Mouse (Mus musculus): ENCODE measurements at regions not wholly inside any gene's neighbourhood (a gene's known extent, or its start where the extent isn't known, plus 50 kb on each side); places are given as distances from the start of the nearest gene placed in this dataset.
"Not testable (repeated sequence)": the region's sequence is repeated elsewhere in the genome, so short reads cannot be mapped to it uniquely, and the experiment has no call there.

DNA sequence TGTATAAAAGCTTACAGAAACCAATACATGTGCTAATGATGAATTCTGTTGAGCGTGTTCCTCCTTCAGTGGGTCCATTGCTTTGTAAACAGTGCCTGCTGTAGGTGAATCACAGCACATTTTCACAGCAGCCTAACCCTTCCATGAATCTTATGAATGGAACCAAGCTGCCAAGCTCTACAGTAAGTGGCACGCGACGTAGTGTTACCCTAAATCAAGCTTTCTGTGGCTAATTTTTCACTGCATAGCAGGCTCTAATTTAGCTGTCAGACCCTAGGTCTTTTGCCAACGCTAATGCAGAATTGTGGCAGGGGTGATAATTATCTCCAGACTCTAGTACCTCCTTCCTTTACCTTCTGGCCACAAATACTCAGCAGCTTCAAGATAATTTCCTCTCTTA lies 339.0 kb upstream of the Ercc4 start:
- ChIA-PET CTCF (no interaction called here), POLR2A (no interaction called here)

DNA sequence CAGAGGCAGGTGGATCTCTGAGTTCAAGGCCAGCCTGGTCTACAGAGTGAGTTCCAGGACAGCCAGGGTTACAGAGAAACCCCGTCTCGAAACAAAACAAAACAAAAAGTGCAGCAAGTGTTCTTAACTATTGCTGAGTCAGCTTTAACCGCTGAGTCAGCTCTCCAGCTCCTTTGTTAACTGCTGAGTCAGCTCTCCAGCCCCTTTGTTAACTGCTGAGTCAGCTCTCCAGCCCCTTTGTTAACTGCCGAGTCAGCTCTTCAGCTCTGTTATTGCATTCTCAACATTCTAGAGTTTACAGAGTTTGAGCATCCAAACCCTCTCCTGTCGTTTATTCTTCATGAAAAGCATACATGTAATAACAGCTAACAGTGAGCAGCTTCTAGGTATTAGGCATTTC lies 336.9 kb upstream of the Ercc4 start:
- POLR2A ChIA-PET, result interaction anchor here in 1 of 4 experiments (0.6 kb wide), 1 partner anchor 284 kb away, joined by 6 read pairs; no protein-coding TSS in a partner anchor
- CTCF ChIA-PET, result no interaction called here

DNA sequence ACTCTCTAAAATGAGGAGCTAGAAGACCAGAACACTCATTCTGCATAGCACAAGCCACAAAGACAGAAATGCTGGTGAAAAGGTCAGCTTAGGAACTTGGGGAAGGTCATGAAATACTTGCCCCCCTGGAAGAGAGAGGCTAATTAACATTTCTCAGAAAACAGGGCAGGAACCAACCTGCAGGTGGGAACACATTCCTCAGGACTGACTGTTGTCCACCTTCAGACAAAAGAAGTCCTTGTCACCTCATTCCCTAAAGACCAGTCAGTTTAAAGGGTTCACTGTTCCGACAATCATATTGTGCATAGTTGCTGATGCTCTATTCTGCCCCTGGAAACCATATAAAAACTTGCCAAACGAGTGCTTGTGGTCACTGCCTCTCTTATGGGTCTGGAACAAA lies 333.6 kb upstream of the Ercc4 start:
- CTCF ChIA-PET, result no interaction called here
- POLR2A ChIA-PET, result interaction anchor here in 1 of 4 experiments (0.5 kb wide), 1 partner anchor 342 kb away, joined by 3 read pairs; no protein-coding TSS in a partner anchor

DNA sequence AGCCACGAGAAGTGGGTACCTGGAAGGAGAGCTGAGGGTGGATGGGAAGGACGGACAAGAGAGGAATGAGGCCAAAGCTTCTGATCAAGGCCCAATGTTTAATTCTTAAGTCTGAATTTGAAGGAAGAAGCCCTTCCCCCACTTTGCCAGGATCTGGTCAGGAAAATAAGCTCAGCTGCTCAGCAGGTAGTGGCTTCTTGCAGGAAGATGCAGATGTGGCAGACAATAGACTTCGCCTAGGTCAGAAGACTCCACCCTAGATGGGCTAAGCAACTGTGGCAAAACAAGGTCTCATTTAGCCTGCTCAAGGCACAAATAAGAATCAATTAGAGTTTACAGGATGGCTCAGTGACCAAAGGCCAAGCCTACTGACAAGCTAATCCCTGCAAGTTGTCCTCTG lies 330.4 kb upstream of the Ercc4 start:
- ChIA-PET CTCF (no interaction called here), POLR2A (interaction anchor here in 1 of 4 experiments (0.6 to 2.0 kb wide), 2 partner anchors 10 to 341 kb away, joined by 5 read pairs; no protein-coding TSS in a partner anchor)

DNA sequence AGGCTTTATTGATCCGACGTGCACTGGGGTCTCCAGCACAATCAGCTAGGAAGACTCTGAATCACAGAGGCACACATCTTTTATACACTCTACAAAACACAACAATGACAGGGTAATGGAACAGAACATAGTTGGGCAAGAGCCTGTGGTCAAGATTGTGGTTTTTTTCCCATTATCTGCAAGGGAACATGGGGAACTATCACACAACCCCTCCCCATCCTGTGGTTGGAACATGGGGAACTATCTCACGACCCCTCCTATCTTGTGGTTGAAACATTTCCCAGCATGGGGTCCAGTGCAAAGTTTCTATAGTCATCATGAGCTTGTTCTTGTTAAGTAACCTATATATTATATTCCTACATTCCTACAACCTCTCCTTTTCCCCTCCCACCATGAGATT lies 328.8 kb upstream of the Ercc4 start:
- ChIA-PET CTCF (no interaction called here), POLR2A (no interaction called here)

DNA sequence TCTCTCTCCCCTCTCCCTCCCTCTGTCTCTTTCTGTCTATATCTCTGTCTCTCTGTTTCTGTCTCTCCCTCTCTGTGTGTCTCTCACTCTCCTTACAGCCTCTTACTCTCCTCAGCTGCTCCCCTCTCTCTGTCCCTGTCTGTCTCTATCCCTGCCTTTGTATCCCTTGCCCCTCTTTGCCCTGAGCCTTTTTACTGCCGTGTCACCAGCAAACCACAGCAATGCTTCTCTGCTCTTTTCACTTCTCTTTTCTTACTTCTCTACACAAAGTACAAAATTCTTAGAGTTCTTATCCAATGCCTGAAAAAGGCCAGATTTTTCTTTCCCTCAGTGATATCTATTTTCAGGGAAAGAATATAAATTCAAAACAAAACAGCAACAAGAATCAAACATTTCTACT lies 323.7 kb upstream of the Ercc4 start:
- ChIA-PET CTCF (no interaction called here), POLR2A (no interaction called here)

DNA sequence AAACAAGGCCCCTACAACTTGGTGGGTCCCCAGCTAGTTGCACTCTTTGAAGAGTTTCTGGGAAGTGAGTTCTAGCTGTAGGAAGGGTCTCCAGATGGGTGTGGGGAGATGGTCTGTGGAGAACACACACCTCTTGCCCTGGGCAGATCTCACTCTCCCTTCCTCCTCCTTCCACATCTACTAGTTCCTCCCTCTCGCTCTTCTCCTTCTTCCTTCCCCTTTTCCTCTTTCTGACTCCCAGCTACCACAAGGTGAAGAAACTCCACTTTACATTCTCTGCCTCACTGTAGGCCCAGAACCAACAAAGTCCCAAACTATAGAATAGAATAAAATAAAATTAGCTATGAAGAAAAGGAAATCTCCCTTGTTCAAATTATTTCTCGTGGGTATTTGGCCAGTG lies 311.0 kb upstream of the Ercc4 start:
- ChIA-PET POLR2A (no interaction called here), CTCF (no interaction called here)

DNA sequence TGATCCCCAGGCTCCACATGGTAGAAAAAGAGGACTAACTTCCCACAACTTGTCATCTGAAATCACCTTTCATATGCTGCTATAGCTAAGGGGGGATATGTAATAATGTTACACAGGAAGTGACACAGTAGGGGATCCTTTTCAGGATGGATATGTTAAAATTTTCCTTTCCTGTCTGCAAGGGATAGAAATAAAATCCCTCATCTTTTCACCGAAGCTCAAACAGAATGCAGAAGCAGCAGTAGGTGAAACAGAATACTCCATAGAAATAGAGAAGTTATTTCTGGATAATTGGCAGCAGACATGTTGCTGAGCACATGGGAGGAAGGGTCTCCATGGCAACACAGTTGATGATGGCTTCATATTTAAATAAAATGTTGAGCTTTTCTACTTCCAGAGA lies 309.3 kb upstream of the Ercc4 start:
- CTCF ChIA-PET, result interaction anchor here in 2 of 4 experiments (0.6 to 1.3 kb wide), 3 partner anchors 17 to 143 kb away, joined by 3 to 6 read pairs (median 4); no protein-coding TSS in a partner anchor
- POLR2A ChIA-PET, result no interaction called here

DNA sequence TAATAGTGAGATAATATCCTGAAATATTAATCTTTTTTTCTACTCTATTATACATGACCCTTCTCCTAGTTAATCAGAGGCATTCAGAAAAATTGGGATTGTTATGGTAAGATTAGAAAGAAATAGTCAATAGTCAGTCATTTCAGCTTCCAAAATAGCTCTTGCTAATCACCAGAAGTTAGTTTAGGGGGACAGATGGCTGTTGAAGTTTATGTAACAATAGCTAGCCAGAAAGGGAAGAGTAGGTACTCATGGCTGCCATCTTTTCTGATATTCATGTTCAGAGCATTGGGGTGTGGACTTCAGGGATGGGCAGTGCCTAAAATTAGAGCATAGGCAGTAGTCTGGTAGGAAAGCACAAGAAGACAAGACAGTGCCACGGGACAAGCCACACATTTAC lies 306.8 kb upstream of the Ercc4 start:
- ChIA-PET CTCF (no interaction called here), POLR2A (interaction anchor here in 1 of 4 experiments (0.6 kb wide), 1 partner anchor 131 kb away, joined by 3 read pairs; no protein-coding TSS in a partner anchor)

DNA sequence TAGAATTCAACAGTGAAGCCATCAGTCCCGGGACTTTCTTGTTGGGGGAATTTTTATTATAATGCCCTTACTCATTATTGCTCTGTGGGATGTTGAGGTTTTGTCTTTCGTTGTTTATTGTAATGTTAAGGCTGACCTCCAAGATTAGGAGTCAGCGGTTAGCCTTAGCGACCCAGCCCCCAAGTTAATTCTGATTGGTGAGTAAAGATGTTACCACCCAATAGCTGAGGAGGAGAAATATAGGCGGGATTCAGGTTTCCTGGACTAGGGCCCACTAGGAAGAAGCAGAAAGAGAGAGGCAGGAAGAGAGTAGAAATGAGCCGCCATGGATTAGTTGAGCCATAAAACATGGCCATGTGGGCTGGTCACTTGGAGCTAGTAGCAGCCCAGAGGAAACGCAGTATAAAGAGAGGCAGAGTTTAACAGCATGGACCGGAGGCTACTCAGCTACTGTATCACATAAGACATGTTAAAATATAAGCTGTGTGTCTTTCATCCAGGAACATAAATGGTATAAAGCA lies 302.1 kb upstream of the Ercc4 start:
- POLR2A ChIA-PET, result interaction anchor here in 1 of 4 experiments (0.6 kb wide), 1 partner anchor 26 kb away, joined by 3 read pairs; no protein-coding TSS in a partner anchor
- CTCF ChIA-PET, result interaction anchor here in 1 of 4 experiments (0.8 kb wide), 1 partner anchor 19 kb away, joined by 3 read pairs; no protein-coding TSS in a partner anchor

DNA sequence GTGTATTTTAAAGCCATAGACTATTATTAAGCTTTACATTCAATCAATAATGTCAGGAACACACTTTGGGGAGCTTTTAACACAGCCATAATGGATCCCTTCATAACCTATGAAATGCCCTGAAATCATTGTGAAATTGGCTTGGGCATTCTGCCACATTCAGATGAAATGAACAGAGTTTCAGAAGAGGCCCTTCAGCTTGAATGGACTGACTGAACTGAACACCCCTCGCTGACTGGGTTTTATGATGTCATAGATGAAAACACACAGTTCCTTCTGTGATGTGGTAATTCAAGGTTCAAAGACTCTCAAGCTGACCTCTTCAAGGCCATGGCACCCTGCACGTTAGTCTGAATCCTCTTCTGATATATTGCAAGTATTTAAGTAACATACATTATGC lies 298.4 kb upstream of the Ercc4 start:
- ChIA-PET POLR2A (interaction anchor here in 1 of 4 experiments (0.6 kb wide), 1 partner anchor 422 kb away, joined by 3 read pairs; no protein-coding TSS in a partner anchor), CTCF (no interaction called here)

DNA sequence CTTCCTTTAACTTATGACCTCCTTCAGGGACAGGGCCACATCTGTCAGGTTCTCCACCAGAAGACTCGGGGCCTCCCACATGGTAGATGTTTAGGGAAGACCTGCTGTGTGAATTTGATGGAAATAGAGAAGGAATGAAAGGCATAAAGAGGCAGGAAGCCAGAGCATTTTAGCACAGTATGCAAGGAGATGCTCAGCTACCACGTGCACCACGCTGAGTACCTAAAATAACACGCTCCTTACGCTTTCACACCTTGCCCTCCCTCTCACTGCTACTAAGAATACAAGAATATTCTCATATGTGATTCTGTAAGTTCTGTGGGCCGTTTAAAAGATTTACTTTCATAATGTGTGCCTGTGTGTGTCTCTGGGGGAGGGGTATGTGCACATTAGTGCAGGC lies 284.8 kb upstream of the Ercc4 start:
- ChIA-PET CTCF (no interaction called here), POLR2A (interaction anchor here in 1 of 4 experiments (0.7 kb wide), 1 partner anchor 188 kb away, joined by 3 read pairs; no protein-coding TSS in a partner anchor)

DNA sequence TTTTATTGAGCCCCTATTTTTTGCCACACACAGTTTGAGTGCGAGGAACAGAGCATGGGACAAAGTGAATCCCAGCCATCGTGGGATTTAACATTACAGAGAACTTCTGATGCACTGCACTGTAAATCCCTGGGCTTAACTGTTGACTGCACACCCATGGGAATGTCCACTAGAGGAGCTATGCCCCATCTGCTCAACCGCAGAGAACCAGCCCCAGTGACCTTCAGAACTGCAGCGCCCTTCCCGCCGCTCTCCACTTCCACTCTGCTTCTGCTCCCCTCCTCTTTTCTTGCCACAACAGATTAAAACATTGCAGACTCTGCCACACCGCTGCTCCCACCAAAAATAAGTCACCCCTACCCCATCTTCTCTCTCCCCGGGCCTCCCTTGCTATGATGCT lies 283.3 kb upstream of the Ercc4 start:
- CTCF ChIA-PET, result interaction anchor here in 2 of 4 experiments (0.6 to 1.5 kb wide), 3 partner anchors 19 to 313 kb away, joined by 3 read pairs; no protein-coding TSS in a partner anchor

DNA sequence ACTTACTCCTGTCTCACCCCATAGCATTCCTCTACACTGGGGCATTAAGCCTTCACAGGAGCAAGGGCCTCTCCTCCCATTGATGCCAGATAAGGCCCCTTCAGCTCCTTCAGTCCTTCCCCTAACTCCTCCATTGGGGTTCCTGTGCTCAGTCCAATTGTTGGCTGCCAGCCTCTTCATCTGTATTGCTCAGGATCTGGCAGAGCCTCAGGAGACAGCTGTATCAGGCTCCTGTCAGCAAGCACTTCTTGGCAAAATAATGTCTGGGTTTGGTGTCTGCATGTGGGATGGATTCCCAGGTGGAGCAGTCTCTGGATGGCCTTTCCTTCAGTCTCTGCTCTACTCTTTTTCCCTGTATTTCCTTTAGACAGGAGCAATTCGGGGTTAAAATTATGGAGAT lies 278.2 kb upstream of the Ercc4 start:
- POLR2A ChIA-PET, CTCF ChIA-PET: not testable (repeated sequence)

More for the DNA sequence above, 283.3 kb upstream of the Ercc4 start:
- POLR2A ChIA-PET, result no interaction called here

DNA sequence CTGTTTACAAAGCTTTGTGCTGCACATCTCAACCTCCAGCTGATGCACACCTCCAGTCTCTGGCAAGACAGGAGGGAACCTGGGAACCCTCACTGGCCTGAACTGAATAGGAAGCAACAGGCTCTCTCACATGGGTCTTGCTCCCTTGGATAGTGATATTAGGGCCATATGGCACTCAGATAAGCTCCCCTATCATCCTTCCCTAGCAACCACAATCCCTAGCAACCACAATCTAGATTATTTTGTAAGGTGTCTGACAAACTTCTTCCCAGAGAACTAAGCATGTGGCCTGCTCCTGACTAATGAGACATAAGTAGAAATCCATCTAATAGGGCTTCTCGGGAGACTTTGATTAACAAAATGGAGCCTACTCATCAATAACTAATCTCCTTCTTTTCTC lies 253.1 kb upstream of the Ercc4 start:
- ChIA-PET CTCF (no interaction called here), POLR2A (interaction anchor here in 1 of 4 experiments (0.7 kb wide), 1 partner anchor 11 kb away, joined by 6 read pairs; no protein-coding TSS in a partner anchor)

DNA sequence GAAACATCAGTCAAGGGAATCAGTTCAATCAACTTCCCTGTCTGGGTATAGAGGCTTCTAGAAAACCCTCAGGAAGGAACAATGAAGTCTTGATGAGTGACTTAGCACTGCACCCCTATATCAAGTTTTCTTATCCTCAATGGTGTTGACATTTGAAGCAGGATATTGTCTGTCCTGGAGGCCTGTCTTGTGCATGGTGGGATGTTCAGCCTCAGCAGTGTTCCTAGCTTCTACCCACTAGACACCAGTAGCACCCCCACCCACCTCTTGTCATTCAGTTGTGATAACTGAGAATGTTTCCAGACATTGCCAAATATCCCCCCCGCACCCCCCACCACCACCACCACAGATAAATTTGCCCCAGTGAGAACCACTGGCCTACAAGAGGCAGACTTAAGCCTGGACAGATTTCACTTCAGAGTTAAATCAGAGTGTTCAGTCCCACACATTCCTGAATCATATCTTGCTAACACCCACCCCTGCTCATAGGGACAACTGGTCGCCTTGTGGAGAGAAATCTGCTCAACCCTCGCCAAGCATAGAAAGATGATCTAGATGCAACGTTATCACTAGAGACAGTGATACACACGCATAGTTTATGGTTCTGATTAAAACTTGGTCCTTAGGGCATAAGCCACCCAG lies 249.6 kb upstream of the Ercc4 start:
- POLR2A ChIA-PET, result interaction anchor here in 2 of 4 experiments (0.7 to 1.0 kb wide), 3 partner anchors 27 to 1820 kb away, joined by 3 to 7 read pairs (median 3); no protein-coding TSS in a partner anchor

DNA sequence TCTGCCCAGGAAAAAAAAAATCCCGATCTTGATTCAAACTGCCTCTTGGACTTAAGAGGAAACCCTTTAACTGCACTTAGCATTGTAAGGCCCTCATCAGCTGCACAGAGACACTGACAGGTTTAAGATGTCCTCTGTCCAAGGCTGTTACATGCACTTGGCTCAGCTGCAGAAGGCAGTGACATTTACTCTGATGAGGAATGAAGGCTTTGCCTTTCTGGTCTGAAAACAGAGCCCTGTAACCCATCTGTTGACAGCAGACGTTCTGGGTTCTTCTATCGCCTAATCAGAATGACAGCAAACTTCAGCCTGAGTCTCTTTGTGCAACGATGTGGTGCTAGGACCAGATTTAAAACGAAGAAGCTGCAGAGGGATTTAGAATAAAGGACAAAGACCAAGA lies 246.9 kb upstream of the Ercc4 start:
- CTCF ChIA-PET, result no interaction called here

More for the DNA sequence above, 249.6 kb upstream of the Ercc4 start:
- CTCF ChIA-PET, result interaction anchor here in 2 of 4 experiments (0.7 kb wide), 2 partner anchors 12 to 102 kb away, joined by 7 read pairs; no protein-coding TSS in a partner anchor

DNA sequence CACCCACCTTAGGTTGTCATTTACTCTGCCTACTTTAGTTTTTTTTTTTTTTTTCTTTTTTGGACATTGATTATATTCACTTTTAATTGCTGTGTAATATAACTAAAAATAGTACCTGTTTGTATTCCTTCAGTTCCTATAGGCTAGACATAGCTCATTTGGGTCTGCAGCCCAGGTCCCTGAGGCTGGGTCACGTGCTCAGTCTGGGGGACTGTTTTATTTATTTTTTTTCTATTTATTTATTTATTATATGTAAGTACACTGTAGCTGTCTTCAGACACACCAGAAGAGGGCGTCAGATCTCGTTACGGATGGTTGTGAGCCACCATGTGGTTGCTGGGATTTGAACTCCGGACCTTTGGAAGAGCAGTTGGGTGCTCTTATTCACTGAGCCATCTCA lies 231.2 kb upstream of the Ercc4 start:
- CTCF ChIA-PET, result interaction anchor here in 1 of 4 experiments (1.0 kb wide), 1 partner anchor 9 kb away, joined by 3 read pairs; no protein-coding TSS in a partner anchor
- POLR2A ChIA-PET, result interaction anchor here in 1 of 4 experiments (0.6 kb wide), 1 partner anchor 1398 kb away, joined by 6 read pairs; no protein-coding TSS in a partner anchor

More for the DNA sequence above, 246.9 kb upstream of the Ercc4 start:
- POLR2A ChIA-PET, result interaction anchor here in 1 of 4 experiments (0.7 kb wide), 1 partner anchor 179 kb away, joined by 3 read pairs; no protein-coding TSS in a partner anchor

DNA sequence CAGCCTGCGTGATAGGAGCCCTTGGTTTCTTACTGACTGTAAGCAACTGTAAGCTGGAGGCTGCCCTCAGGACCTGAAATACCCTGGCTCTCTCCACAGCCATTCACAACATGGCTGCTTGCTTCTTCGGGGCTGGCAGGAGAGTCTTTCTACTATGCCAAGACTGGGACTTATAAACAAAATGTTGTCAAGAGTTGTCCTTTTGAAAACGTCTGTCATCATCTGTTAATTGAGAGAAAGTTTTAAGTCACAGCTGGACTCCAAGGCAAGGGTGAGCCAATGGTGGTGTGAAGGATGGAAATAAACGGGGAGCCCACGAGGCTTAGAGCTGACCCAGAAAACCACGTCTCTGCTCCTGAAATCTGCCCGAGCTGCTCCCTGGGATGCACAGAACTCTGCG lies 229.5 kb upstream of the Ercc4 start:
- CTCF ChIA-PET, result no interaction called here

DNA sequence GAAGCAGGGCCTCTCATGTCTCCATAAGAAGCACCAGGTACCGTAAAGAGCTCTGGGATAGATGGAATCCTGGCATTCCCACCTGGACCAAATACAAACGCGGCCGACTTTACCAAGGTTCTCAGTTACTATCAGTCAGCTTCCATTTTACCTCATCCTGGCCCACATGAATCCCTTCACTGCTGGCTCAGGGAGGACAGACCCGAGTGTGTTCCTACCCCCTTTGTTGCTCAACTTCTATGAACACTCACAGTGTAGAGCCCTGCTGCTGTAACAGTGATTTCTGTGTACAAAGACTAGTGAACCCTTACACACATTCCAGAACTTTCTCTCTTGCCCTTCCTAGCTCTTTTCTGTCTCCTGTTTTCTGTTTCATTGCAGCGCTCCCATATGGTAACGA lies 229.0 kb upstream of the Ercc4 start:
- ChIA-PET CTCF (no interaction called here), POLR2A (interaction anchor here in 2 of 4 experiments (0.6 to 1.4 kb wide), 2 partner anchors 27 to 85 kb away, joined by 4 read pairs; no protein-coding TSS in a partner anchor)

More for the DNA sequence above, 229.5 kb upstream of the Ercc4 start:
- POLR2A ChIA-PET, result interaction anchor here in 2 of 4 experiments (0.6 to 1.4 kb wide), 2 partner anchors 27 to 84 kb away, joined by 4 read pairs; no protein-coding TSS in a partner anchor
